Mouse (Mus musculus) bone marrow, adult 2 months (tissue): Measurements from ENCODE around the gene Btbd3.

Source experiments
- CTCF ChIP-seq: fragments of 200-500 bp; IDR thresholded peaks from 2 replicates; pipeline ENCODE4 v1.5.1; 2011; ENCODE audit warnings: low read length, control low read depth; ENCODE audit not compliant: control insufficient read depth, insufficient read depth
- POLR2A ChIP-seq: fragments of 200-500 bp; IDR thresholded peaks from 2 replicates; pipeline ENCODE4 v1.6.1; 2011; ENCODE audit warnings: low read depth, mild to moderate bottlenecking, control low read depth, low read length, borderline replicate concordance; ENCODE audit not compliant: control insufficient read depth

DNA sequence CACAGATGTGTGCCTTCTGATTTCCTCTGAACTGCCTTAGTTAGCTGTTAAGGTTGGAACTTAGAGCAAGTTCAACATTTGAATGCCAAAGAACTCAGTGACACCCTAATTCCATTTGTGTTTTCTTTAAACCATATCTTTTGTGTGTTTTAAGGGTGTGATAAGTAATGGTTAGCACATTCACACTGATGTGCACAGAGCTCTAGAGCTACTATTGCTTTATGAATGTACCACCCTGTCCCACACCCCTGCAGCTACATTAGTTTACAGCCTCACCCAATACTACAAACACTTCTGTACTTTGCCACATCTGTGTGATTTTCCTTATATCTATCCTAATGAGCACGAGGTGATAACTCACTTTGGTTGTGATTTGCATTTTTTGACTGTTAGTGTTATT, 333.9 kb downstream of the Btbd3 start:
- no peak for TF ChIP-seq CTCF
- no peak for TF ChIP-seq POLR2A
